Mouse (Mus musculus) cerebellum, adult (tissue): ENCODE measurements around the gene Slc38a2.

Experiments
- ATAC-seq: cut with Nextera tagmentation; 2 replicates; pipeline ENCODE4 v1.9.2; 2017; ENCODE audit warnings: mild to moderate bottlenecking, moderate library complexity, mixed read lengths; ENCODE audit not compliant: insufficient number of reproducible peaks, low FRiP score, low TSS enrichment

Gene Slc38a2

GRCm38 (mm10) chr15:96722228-96722627 is 22.7 kb upstream of the Slc38a2 start:
- ATAC-seq, result no peak

DNA sequence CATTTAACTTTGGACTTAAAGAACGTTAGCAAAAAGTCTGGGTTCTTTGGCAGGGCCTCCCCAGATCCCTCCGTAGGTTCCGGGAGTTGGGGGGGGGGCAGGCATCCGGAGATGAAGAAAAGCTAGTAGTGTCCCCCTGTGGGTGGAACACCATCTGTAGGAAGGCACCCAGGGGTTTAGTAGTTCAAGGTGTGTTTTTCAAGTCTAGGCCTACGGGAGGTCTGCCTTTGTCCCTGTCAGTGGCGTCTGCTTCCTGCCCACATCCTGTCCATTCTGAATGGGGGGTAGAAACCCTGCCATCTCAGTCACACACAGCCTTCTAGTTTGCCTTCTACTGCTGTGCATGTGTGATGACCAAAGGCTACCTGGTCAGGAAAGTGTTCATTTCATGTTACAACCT is 20.6 kb upstream of the Slc38a2 start:
- ATAC-seq, result no peak

DNA sequence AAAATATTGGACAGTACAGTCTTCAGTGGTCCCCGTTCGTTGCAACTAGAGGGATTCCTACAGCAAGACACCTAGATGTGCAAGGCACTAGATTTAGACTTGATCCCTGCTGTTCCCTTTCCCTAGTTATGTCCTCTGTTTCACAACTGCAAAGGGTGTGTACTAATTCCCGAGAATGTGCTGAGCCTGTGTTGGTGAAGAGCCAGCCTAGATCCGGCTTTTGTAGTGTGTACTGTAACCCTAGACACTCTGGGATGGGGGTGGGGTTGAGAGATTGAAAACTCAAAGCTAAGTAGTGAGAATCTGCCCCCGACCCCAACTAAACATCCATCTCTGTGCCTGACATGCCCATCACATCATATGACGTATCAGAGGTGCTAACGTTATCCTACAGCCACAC is 18.9 kb upstream of the Slc38a2 start:
- ATAC-seq, result no peak

- no peak for ATAC-seq
Measured at GRCm38 (mm10) chr15:96717181-96717580, 17.7 kb upstream of the Slc38a2 start.

- ATAC-seq, result no peak
Measured at GRCm38 (mm10) chr15:96716371-96716770, 16.8 kb upstream of the Slc38a2 start.

- no peak for ATAC-seq
Measured at GRCm38 (mm10) chr15:96715692-96716080, 16.2 kb upstream of the Slc38a2 start.

- ATAC-seq, result no peak
Measured at GRCm38 (mm10) chr15:96715079-96715691, 15.7 kb upstream of the Slc38a2 start.

DNA sequence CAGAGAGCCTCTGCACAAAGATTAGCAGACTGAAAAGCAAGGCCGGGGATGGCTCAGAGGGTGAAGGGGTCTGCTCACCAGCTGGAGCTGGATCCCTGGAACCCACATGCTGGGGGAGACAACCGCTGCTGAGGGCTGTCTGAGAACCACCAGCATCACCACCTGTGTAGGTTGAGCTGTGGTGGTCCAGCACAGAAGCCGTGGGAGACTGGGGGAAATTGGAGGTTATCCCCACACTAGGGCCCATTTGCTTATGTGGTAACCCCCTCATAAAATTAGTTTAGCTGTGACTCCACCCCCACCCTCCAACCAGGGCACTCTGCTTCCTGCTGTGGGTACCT is 15.1 kb upstream of the Slc38a2 start:
- ATAC-seq, result no peak

GRCm38 (mm10) chr15:96713758-96714675 is 14.5 kb upstream of the Slc38a2 start:
- ATAC-seq, result no peak

DNA sequence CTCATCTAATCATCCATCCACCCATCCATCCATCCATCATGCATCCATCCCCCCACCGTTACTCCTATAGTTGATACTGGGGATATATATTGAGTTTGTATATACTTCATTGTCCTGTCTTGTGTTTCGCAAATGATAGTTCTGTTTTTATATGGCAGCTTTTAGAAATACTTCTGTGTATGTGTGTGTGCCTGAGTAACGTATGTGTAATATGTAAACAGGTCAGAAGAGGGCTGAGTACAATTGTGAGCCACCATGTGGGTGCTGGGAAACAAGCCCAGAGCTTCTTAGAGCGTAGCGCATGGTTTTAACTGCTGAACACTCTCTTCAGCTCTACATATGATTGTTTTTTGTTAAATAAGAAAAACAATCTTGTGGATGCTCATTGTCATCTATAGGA is 12.8 kb upstream of the Slc38a2 start:
- no peak for ATAC-seq

GRCm38 (mm10) chr15:96711664-96712063 is 12.1 kb upstream of the Slc38a2 start:
- ATAC-seq, result no peak

DNA sequence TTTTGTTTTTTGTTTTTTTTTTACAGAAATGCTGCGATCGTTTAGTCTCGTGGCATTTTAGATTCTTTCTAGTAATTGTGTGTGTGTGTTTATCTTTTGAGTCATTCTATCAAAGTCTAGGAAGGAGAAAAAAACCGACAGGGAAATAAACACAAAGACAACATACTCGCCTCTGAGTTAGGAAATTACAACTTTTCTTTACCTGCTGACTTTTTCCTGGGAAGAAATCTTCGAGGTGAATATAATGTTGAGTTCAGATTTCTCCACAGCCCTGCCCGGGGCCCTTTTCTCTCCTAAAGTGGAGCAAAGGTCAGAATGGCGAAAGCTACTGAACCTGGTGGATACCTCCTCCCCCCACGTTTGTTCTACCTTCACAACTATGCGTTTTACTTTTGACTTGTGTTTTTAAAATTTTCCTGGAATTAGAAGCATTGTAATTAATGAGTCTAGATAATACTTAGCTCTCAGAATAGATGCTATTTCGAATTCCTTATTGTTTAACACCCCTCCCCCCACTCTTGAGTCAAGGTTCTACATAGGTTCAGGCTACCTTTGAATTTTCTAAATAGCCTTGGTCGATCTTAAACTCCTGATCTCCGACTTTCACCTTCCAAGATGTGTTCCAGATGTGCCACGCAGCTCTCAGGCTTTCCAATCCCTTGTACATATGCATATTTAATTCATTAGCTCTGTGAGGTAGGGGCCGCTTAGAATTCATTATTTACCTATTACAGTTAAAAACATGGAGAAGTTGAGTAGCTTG is 11.0 kb upstream of the Slc38a2 start:
- ATAC-seq, result no peak

GRCm38 (mm10) chr15:96709491-96710351 is 10.2 kb upstream of the Slc38a2 start:
- ATAC-seq, result peak; percentile 87

DNA sequence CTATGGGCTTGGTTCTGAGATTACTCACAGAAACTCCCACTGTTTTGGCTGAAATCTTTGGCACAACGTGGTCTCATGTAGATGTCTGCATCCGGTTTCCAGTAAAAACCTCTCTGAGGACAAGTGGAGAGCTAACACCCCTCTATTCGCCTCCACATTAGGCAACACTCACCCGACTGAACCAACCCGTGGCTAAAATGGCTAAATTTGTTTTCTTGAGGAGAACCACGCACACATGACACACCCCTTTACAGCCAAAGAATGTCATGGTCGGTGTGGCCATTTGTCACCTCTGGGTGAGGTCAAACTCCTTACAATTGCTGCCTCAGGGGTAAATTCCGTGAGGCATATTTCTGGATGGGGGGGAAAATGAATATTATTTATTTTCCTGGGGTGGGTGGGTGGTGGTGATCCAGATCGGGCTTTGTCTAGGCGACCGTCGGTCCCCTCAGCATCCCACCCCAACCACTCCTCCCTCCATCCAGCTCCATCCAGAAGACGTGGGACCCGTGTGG is 9.5 kb upstream of the Slc38a2 start:
- 0 out of 2 replicates have a peak, but pooled peaks have one; percentile 16 for ATAC-seq

- no peak for ATAC-seq
Measured at GRCm38 (mm10) chr15:96708428-96708827, 8.9 kb upstream of the Slc38a2 start.

GRCm38 (mm10) chr15:96707936-96708335 is 8.4 kb upstream of the Slc38a2 start:
- no peak for ATAC-seq

GRCm38 (mm10) chr15:96702466-96703031 is 3.0 kb upstream of the Slc38a2 start:
- ATAC-seq, result no peak

DNA sequence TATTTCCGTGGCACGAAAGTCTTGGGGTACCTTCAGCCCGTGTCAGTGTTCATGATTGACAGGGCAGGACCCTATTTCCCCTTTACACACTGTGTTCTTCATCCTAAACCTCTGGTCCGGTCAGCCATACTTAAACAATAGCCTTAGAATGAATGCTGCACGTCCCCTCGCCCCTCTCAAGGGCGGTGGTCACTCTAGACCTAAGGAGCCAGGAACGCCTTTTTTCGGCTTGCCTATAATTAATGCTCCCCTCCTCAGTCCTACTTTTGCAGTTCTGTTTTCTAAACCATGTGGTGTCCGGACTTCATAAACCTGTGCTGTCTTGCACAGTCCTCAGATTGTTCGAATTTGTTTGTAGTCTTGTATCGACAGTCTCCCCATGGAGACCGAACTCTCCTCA is 1.2 kb upstream of the Slc38a2 start:
- no peak for ATAC-seq

DNA sequence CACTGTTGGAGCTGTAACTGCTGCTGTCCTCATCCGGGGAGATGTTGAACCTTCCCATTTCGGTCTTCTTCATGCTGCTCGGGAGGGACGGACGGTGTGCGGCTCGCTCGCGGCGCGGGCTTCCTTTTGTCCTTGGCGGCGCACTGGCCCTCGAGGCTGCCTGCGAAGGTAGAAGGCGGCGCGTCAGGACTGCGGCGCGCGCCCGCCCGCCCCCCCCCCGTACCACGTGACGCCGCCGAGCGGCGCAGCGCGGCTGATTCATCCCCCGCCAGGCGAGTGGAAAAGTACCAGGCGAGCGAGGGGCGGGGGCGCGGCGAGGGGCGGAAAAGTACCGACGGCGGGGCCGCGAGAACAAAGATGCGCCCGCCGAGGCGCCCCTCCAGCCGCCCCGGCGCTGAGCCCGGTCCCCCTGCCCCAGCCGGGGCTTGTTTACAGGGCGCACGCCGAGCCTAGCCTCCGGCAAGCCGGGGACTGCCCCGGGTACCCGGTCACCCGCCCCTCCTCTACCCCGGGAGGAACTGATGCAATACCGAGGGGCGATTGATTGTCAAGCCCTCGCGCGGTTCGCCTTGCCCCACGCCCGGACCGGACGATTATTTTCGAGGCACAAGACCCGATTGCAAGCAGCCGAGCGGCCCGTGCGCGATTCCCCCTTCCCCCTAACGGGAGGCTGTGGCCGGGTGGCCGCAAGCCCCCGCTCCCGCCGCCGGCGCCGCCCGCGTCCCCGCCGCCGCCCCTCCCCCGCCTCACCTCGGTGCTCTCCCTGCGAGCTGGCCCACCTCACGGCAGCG is 677 bp downstream of the Slc38a2 start:
- peak; percentile 65 for ATAC-seq
